Mouse (Mus musculus) olfactory bulb, adult 2 months (tissue): ENCODE results near the gene Traf5.

Experiments used
- CTCF ChIP-seq: fragments of 200-500 bp; IDR thresholded peaks from 2 replicates; pipeline ENCODE4 v1.5.1; 2012; ENCODE audit warnings: low read depth, mild to moderate bottlenecking, low read length, moderate library complexity; ENCODE audit not compliant: insufficient read depth
- POLR2A ChIP-seq: fragments of 200-500 bp; IDR thresholded peaks from 2 replicates; pipeline ENCODE4 v1.6.1; 2012; ENCODE audit warnings: mild to moderate bottlenecking, low read depth, low read length, moderate library complexity; ENCODE audit not compliant: insufficient read depth

- TF ChIP-seq POLR2A (no peak), CTCF (no peak)
These were observed 137.3 kb downstream of the Traf5 start for GRCm38 (mm10) chr1:191955101-191955500.
